Mouse (Mus musculus) cerebellum, adult 2 months (tissue): ENCODE measurements around the gene Camsap3.

Experiments used
- CTCF ChIP-seq: fragments of 200-500 bp; IDR thresholded peaks from 2 replicates; pipeline ENCODE4 v1.5.1; 2011; ENCODE audit warnings: low read depth, mild to moderate bottlenecking, control low read depth, low read length, moderate library complexity, borderline replicate concordance; ENCODE audit not compliant: insufficient read depth
- POLR2A ChIP-seq: fragments of 200-500 bp; IDR thresholded peaks from 2 replicates; pipeline ENCODE4 v1.6.1; 2011; ENCODE audit warnings: low read length, control low read depth, borderline replicate concordance; ENCODE audit not compliant: insufficient read depth

DNA sequence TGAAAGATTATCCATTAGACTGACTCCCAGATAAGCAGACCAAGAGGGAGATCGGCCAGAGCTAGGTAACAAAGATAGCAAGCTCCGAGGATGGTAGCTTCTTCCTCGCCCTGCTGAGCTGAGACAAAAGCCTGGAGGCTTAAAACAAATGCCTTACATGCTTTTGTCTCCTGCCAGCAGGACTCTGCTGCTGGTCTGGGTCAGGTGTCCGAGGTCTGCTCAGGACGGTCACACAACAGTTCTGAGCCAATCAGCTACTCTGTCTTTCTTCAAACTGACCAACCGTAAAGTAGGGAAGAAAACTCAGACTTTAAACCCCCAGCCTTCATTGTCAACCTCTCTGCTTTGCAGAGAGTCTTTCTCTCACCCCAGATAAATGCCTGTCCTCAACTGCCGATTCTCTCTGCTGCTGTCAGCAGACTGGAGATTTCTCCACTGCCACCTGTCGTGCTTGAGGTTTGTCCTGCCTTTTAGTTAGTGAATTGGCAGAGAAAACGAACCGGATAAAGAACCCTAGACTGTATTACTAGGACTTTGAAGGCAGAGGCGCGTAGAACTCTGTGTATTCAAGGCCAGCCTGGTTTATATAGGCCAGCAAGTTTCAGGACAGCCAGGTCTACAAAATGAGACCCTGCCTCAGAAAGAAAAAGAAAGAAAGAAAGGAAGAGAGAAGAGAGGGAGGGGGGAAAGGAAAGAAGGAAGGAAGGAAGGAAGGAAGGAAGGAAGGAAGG, 19.3 kb upstream of the Camsap3 start, which contains the start of gene C330021F23Rik:
- TF ChIP-seq CTCF (no peak), POLR2A (no peak)
